Mouse (Mus musculus) left cerebral cortex, adult 11 months (tissue): ENCODE measurements around the gene Tas1r2.

ENCODE experiments used
- DNase-seq: peaks from one replicate; pipeline ENCODE4 v3.0.0; 2022; ENCODE audit warnings: low spot score

Gene Tas1r2

DNA sequence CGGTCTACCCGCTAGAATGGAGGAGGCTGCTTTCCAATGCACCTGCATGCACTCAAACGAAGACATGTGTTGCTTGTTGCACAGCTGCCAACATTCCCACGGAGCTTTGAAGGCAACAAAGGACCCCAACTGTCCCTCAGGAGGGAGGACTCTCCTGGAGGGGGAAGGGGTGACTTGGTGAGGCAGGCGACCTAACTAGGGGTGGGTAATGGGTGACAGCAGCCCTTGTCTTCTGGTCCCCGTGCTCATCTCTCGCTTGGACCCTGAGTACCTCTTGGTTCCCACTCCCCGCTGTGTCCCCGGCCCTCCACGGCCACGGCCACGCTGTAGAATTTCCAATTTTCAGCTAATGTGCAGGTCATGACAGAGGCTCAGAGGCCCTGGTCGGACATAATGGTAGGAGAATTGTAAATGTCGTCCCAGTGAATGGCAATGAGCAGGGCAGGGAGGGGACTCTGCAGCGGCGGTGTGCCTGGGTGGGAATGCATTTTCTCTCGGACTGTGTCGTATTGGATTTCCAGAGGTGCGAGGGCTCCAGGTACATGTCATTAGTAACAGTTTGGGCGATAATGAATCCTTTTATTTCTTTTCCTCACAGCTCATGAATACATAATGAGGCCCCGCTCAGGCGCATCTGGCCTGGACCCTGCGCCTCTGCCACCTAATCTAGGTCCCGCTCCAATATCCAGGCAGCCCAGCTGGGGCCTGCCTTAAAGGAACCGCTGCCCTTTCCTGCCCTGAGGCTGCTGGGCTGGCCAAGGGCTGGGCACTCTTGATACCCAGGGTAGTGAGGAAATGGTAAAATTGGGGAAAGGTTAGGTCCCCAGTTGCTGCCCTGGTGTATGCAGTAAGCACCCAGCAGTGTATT is 57.4 kb downstream of the Tas1r2 start:
- DNase-seq, result no peak

DNA sequence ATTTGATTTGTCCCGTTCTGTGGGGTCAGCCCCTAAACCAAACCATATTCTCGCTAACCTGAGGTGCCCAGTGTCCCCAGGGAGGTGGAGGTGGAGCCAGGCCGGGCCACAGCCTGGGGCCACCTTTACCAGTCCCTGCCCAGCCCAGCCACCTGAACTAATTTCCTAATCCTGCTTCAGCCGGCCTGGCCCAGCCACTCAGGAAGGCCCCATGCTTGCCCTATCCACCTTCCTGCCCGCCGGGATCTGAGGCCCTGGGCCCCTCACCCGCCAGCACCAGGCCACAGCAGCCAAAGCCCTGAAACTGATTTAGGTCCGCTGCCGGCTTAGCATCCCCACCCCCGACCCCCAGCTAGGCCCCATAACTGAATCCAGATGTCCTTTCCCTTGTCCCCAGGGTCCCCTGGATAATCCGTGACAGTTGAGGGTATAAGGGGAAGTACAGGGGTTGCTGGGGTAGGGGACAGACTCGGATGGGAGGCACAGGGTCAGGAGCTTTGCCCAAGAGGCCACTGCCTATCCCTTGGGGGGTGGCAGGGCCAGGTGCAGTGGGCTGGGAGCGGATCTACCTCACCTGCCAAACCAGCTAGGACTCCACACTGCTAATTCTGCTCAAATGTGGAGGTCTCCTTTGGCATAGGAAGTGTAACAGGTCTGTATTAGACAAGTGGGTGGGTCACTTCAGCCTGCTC is 62.0 kb downstream of the Tas1r2 start:
- DNase-seq, result no peak

DNA sequence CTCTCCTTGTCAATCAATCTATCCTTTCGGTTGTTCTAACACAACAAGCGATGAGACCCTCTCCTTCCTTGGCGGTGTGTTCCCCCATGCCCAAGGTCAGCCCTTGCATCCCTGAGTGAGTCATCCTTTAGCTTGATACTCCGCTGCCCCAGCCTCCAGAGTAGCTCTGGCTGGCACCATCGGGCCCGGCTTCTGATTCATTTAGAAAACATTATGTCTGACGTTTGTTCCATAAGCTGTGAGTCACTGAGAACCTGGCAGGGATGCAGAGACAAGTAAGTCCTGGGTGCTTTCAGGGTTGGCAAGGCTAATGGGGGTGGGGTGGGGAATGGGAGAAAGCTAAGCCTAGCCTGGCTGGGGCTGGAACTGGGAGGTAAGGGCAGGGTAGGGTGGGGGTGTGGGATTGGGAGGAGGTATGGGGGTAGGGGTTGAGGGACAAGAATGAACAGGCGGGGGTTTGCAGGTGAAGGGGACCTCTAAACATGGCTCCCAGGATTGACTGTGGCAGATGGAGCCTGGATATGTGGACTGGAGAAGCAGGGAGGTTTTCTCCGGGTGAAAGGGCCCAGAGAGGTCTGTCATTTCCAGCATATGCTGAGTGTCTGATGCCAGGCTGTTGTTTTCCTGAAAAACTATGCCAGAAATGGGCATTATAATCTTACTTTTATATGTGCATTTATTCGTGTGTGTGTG is 63.3 kb downstream of the Tas1r2 start:
- DNase-seq, result peak; percentile 21

DNA sequence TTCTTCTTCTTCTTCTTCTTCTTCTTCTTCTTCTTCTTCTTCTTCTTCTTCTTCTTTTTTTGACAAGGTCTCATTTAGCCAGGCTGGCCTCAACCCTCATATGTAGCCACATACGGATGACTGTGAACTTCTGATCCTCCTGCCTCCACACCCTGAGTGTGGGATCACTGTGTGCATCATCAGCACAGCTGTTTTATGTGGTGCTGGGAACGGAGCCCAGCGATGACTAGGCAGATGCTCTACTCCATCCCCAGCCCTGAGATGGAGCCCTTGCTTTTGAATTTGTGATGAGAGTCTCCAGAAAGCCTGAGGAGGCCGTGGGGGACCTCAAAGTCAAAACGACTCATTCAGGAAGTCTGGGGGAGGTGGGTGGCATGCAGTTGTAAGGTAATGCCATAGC is 65.6 kb downstream of the Tas1r2 start:
- no peak for DNase-seq
